Mouse (Mus musculus) intestine, embryonic 15.5 days (tissue): ENCODE data around the gene Olfr288. TPM values are rescaled to one million over a fixed set of nuclear protein-coding genes. Genes with fewer than 3 reads are reported as not detected.

ENCODE experiments used
- ATAC-seq: fragments of 200-750 bp; cut with Nextera tagmentation; 2 replicates; pipeline ENCODE4 v1.8.0; 2017; ENCODE audit warnings: moderate TSS enrichment, moderate library complexity
- H3K27ac ChIP-seq: fragments of 300-500 bp; sonication (generic); 2 replicates; pipeline ENCODE4 v1.5.1; 2015; ENCODE audit warnings: mild to moderate bottlenecking, inconsistent platforms
- H3K27me3 ChIP-seq: fragments of 300-500 bp; sonication (generic); replicated peaks from 2 replicates; pipeline ENCODE4 v1.6.1; 2015; ENCODE audit warnings: inconsistent platforms
- H3K36me3 ChIP-seq: fragments of 300-500 bp; sonication (generic); 2 replicates; pipeline ENCODE4 v1.6.1; 2015; ENCODE audit warnings: inconsistent platforms
- H3K4me1 ChIP-seq: fragments of 300-500 bp; sonication (generic); replicated peaks from 2 replicates; pipeline ENCODE4 v1.6.1; 2015; ENCODE audit warnings: inconsistent platforms
- H3K4me2 ChIP-seq: fragments of 300-500 bp; sonication (generic); replicated peaks from 2 replicates; pipeline ENCODE4 v1.6.1; 2015; ENCODE audit warnings: mild to moderate bottlenecking, inconsistent platforms
- H3K4me3 ChIP-seq: fragments of 300-500 bp; sonication (generic); replicated peaks from 2 replicates; pipeline ENCODE4 v1.5.1; 2015; ENCODE audit warnings: inconsistent platforms
- H3K9ac ChIP-seq: fragments of 300-500 bp; sonication (generic); 2 replicates; pipeline ENCODE4 v1.6.1; 2015; ENCODE audit warnings: inconsistent platforms
- H3K9me3 ChIP-seq: fragments of 300-500 bp; sonication (generic); 2 replicates; pipeline ENCODE4 v1.6.1; 2016; ENCODE audit warnings: inconsistent platforms
- WGBS: fragments of 180-500 bp; shearing (Covaris S2); methylation state at CpG from one replicate; pipeline ENCODE4 v1.1.7; 2015; 5-methylcytosine and 5-hydroxymethylcytosine counted together
- polyA plus RNA-seq: library from polyadenylated mRNA; unstranded; fragments of >200 nt; fragmentation: Nextera tagmentation; extraction: Ambion mirVana; gene quantifications from 2 replicates; pipeline ENCODE4 v1.2.1, GENCODE M21; 2015

The Olfr288 gene
- polyA plus RNA-seq, 1 experiment from 2014 or later: not detected

DNA sequence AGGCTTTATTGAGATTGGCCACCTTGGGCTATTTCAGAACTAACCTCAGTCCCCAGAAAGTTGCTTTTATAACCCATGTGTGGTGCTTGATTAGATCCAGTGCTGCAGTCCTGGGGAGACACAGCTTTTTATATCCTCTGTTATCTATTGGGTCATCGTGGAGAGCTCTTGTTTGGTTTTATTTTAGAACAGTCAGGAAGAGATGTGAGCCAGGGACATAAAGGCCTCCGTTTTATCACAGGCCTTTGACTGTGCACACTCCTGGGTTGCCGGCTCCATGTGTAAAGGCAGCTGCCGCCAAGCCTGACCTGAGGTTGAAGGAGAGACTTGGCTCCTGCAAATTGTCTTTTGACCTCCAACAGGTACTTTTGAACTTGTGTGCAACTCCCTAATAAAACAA lies 32.8 kb downstream of the Olfr288 start:
- Histone ChIP-seq H3K4me3 (no peak overlapping the region), H3K9ac (no peak overlapping the region), H3K4me1 (peaks cover 3% of the 10 kb centered on the region), H3K4me2 (no peak overlapping the region), H3K9me3 (no peaks in the 10 kb centered on the region), H3K27me3 (peaks cover 18% of the 10 kb centered on the region), H3K27ac (no peak overlapping the region), H3K36me3 (no peaks in the 10 kb centered on the region)
- 55% methylated on average over 4 of the region's 4 CpGs for WGBS
- no peak for ATAC-seq

DNA sequence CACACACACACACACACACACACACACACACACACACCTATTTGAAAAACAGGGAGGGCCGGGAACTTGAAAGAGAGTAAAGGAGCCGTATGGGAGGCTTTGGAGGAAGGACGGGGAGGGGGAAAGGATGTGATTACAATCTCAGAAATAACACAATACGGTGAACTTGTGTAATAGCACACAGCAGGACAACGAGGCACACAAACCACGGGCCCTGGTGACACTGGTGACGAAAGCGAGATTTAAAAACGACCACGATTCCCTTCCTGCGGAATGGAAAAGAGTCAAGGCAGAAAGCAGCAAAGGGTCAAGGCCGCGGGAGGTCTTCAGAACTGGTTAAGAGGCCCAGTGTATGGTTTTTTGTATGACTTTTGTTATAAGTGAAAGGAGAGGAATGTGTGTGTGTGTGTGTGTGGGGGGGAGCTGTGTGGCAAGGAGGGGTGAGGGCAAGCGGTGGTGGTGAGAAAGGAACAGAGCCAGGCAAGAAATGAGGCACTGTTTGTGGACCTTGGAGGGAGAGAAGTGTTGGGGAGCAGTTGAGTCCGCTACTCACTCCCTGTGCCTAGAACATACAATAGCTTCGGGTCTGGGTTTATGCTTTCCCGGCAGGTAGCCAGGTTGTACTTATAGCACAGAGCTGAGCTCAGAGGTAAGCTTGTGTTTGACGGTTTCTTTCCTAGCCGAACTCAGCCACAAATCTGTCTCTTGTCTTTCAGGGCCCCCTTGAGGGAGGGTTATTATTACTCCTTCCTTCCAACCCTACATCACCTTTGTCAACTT lies 34.1 kb downstream of the Olfr288 start:
- no peak overlapping the region for H3K27ac ChIP-seq
- H3K4me2 ChIP-seq: no peak overlapping the region
- H3K36me3 ChIP-seq: no peaks in the 10 kb centered on the region
- H3K4me3 ChIP-seq: no peak overlapping the region
- peaks cover 7% of the 10 kb centered on the region for H3K27me3 ChIP-seq
- 73% methylated on average over 19 of the region's 19 CpGs for WGBS
- H3K9me3 ChIP-seq: no peaks in the 10 kb centered on the region
- no peaks in the 10 kb centered on the region for H3K4me1 ChIP-seq
- no peak for ATAC-seq
- H3K9ac ChIP-seq: no peak overlapping the region

GRCm38 (mm10) chr15:98157253-98157652 lies 38.1 kb downstream of the Olfr288 start:
- H3K9me3 ChIP-seq: no peaks in the 10 kb centered on the region
- H3K36me3 ChIP-seq: no peaks in the 10 kb centered on the region
- H3K9ac ChIP-seq: no peak overlapping the region
- H3K27ac ChIP-seq: no peak overlapping the region
- ATAC-seq: no peak
- no peak overlapping the region for H3K4me3 ChIP-seq
- 56% methylated on average over 1 of the region's 1 CpGs for WGBS
- no peak overlapping the region for H3K4me2 ChIP-seq
- no peaks in the 10 kb centered on the region for H3K27me3 ChIP-seq
- H3K4me1 ChIP-seq: no peaks in the 10 kb centered on the region

DNA sequence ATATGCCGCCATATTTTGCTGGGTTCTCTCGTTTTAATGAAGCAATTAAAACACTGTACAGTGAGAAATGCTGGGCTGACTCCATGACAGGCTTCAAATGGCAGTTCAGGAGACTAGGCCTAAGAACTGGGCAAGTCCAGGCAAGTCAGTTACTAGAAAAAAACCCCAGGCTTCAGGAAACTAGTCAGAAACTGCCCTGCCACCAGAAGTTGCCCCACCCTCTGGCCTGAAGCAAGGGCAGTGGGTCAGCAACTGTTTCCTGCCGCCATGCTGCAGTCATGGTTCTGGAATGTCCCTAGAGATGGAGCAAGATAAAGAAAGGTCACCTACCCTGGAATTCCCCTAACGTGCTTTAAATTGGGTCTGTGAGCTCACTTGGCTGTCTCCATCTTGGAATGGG lies 39.4 kb downstream of the Olfr288 start:
- no peak overlapping the region for H3K9ac ChIP-seq
- whole genome bisulfite sequencing: 61% methylated on average over 4 of the region's 4 CpGs
- no peaks in the 10 kb centered on the region for H3K4me1 ChIP-seq
- no peaks in the 10 kb centered on the region for H3K9me3 ChIP-seq
- H3K4me2 ChIP-seq: no peak overlapping the region
- no peak for ATAC-seq
- H3K27me3 ChIP-seq: no peaks in the 10 kb centered on the region
- no peak overlapping the region for H3K4me3 ChIP-seq
- no peak overlapping the region for H3K27ac ChIP-seq
- no peaks in the 10 kb centered on the region for H3K36me3 ChIP-seq

DNA sequence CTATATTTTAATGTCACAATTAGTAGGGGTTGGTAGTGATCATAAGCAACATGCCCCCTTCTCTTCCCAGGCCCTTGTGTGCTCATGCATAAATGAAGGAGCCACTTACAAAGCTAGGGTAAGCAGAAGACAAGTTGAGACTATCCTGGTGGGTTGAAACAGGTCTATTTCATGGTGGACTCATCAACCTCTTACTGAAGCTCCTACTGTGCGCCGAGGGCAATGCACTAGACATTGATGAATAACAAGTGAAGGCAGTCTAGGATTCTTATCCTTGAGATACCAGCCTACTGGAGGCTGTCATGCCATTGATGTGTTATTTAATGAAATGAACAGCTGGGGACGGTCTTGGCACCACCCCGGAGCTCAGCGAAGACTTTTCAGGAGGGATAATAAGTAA lies 40.1 kb downstream of the Olfr288 start:
- 90% methylated on average over 5 of the region's 5 CpGs for WGBS
- no peak overlapping the region for H3K4me3 ChIP-seq

GRCm38 (mm10) chr15:98154631-98155030 lies 40.7 kb downstream of the Olfr288 start:
- Histone ChIP-seq H3K4me2 (no peak overlapping the region), H3K9me3 (no peaks in the 10 kb centered on the region), H3K4me1 (no peaks in the 10 kb centered on the region), H3K9ac (no peak overlapping the region), H3K27me3 (no peaks in the 10 kb centered on the region), H3K27ac (no peak overlapping the region), H3K4me3 (no peak overlapping the region), H3K36me3 (no peaks in the 10 kb centered on the region)
- WGBS: 79% methylated on average over 3 of the region's 3 CpGs
- ATAC-seq: no peak

More for the DNA sequence above, 40.1 kb downstream of the Olfr288 start:
- Histone ChIP-seq H3K36me3 (no peaks in the 10 kb centered on the region), H3K4me1 (no peaks in the 10 kb centered on the region), H3K4me2 (no peak overlapping the region), H3K27me3 (no peaks in the 10 kb centered on the region), H3K9ac (no peak overlapping the region), H3K27ac (no peak overlapping the region), H3K9me3 (no peaks in the 10 kb centered on the region)
- no peak for ATAC-seq

- Histone ChIP-seq H3K9me3 (no peaks in the 10 kb centered on the region), H3K27me3 (no peaks in the 10 kb centered on the region), H3K9ac (no peak overlapping the region), H3K4me1 (no peaks in the 10 kb centered on the region), H3K4me2 (no peak overlapping the region), H3K36me3 (no peaks in the 10 kb centered on the region), H3K4me3 (no peak overlapping the region), H3K27ac (no peak overlapping the region)
- no peak for ATAC-seq
- WGBS: 60% methylated on average over 4 of the region's 4 CpGs
These were observed 41.2 kb downstream of the Olfr288 start for GRCm38 (mm10) chr15:98154146-98154545.

DNA sequence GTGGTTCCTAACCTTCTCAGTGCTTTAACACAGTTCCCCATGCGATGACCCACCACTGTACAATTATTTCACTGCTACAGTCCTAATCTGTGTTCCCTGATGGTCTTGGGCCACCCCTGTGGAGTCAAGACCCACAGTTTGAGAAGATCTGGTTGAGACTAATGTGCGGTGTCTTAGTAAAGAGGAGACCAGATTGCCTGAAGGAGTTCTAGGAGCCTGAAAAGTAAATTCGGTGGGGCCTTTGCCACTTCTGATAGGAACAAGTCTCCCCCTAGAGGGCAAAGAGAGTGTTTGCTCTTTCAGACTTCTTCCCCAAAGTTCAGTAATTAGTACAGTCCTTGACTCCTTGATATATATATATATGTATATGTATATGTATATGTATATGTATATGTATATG lies 41.7 kb downstream of the Olfr288 start:
- H3K9ac ChIP-seq: no peak overlapping the region
- WGBS: 32% methylated on average over 3 of the region's 3 CpGs
- H3K4me1 ChIP-seq: no peaks in the 10 kb centered on the region
- no peak overlapping the region for H3K4me3 ChIP-seq
- H3K36me3 ChIP-seq: no peaks in the 10 kb centered on the region
- ATAC-seq: no peak
- H3K9me3 ChIP-seq: no peaks in the 10 kb centered on the region
- H3K4me2 ChIP-seq: no peak overlapping the region
- H3K27ac ChIP-seq: no peak overlapping the region
- no peaks in the 10 kb centered on the region for H3K27me3 ChIP-seq

- Histone ChIP-seq H3K4me3 (no peak overlapping the region), H3K27ac (no peak overlapping the region), H3K27me3 (no peaks in the 10 kb centered on the region), H3K4me1 (no peaks in the 10 kb centered on the region), H3K4me2 (no peak overlapping the region), H3K9me3 (no peaks in the 10 kb centered on the region), H3K9ac (no peak overlapping the region), H3K36me3 (no peaks in the 10 kb centered on the region)
- WGBS: 77% methylated on average over 7 of the region's 7 CpGs
- no peak for ATAC-seq
These were observed 42.4 kb downstream of the Olfr288 start for GRCm38 (mm10) chr15:98152916-98153315.

DNA sequence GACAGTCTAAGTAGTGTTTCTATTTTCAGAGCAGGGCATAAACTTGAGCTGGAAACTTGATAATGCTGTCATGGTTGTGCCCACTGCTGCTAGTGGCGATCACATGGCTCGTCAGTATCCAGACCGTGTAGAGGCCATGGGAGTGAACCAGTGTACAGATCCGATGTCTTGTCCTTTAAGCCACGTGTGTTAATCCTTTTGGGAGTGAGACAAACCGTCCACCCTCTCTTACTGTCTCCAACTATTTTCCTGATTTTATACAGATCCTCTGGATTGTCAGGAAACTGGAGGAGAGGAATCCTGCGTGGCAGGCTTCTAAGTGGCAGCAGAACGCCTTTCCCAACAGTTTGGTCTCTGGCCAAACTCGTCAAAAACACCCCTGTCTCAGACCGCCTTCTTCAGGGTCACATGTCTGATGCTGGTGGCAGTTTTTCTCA lies 46.2 kb downstream of the Olfr288 start:
- 69% methylated on average over 10 of the region's 10 CpGs for WGBS

DNA sequence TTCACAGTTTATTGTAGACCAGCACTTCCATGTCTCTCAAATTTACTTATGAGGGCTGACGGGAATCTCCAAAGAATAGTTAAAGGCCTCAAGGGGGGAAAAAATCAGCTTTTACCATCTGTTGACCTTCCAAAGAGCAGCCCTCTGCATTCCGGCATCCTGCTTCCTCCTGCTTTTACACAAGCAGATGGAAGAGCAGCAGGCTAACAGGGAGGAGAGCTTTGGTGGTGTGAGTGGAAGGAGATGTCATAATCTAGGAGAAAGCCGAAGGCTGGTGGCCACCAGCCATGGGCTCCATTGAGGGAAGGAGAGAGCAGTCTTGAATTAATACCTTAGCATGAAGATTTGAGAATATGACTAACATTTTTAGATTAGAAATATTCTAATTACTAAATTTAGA lies 47.0 kb downstream of the Olfr288 start:
- H3K9ac ChIP-seq: no peak overlapping the region
- no peaks in the 10 kb centered on the region for H3K36me3 ChIP-seq
- no peak overlapping the region for H3K27ac ChIP-seq
- H3K4me2 ChIP-seq: no peak overlapping the region
- H3K4me3 ChIP-seq: no peak overlapping the region
- H3K9me3 ChIP-seq: no peaks in the 10 kb centered on the region
- WGBS: 75% methylated on average over 3 of the region's 3 CpGs
- peaks cover 4% of the 10 kb centered on the region; the same call in 1 of the 2 replicates for H3K4me1 ChIP-seq
- no peak for ATAC-seq
- H3K27me3 ChIP-seq: no peaks in the 10 kb centered on the region

More for the DNA sequence above, 46.2 kb downstream of the Olfr288 start:
- no peak overlapping the region for H3K4me3 ChIP-seq
- H3K4me2 ChIP-seq: no peak overlapping the region
- H3K27ac ChIP-seq: no peak overlapping the region
- no peaks in the 10 kb centered on the region for H3K27me3 ChIP-seq
- peaks cover 4% of the 10 kb centered on the region; the same call in 1 of the 2 replicates for H3K4me1 ChIP-seq
- no peak overlapping the region for H3K9ac ChIP-seq
- no peaks in the 10 kb centered on the region for H3K9me3 ChIP-seq
- H3K36me3 ChIP-seq: no peaks in the 10 kb centered on the region
- ATAC-seq: no peak

DNA sequence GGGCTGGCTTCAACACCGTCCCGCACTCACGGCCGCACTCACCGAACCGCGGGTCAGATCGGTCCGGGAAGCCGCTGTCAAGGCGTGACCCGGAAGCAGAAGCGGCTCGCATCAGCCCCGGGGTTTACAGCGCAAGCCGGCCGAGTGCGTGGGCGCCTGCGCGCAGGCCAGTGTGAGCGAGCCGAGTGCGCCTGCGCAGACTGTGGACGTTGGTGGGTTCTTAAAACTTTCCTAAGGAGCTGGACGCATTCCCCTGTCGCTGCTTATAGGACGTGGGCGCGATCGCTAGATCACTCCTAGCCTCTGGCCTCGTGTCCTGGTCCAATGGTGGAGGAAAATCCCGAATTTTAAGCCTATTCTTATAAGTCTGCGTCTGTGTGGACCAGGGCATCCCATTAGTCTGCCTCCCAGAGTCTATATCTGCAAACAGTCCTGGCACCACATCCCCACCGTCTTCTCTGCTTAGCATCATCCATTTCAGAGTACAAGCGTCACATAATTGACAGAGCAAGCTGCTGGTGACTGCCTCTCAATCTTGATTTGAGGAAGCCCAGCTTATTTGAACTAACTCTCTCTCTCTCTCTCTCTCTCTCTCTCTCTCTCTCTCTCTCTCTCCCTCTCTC lies 49.7 kb downstream of the Olfr288 start:
- H3K4me1 ChIP-seq: peaks cover 4% of the 10 kb centered on the region; the same call in 1 of the 2 replicates
- no peaks in the 10 kb centered on the region for H3K9me3 ChIP-seq
- H3K36me3 ChIP-seq: peaks cover 10% of the 10 kb centered on the region; the same call in 1 of the 2 replicates
- WGBS: under 1% methylated on average over 38 of the region's 38 CpGs
- no peaks in the 10 kb centered on the region for H3K27me3 ChIP-seq
- peak overlapping the region; percentile 83 for H3K4me2 ChIP-seq
- H3K27ac ChIP-seq: peak overlapping the region; percentile 66
- H3K4me3 ChIP-seq: peak overlapping the region; percentile 96
- peak; percentile 99 for ATAC-seq
- peak overlapping the region; percentile 92 for H3K9ac ChIP-seq
